Comparison of ENCODE assay signal across 8 mouse cellular contexts in genomic region chr2:30593636-30594310, GRCm38 (mm10). TPM values are rescaled to one million over a fixed set of nuclear protein-coding genes. Genes with fewer than 3 reads are reported as not detected.
DNase-seq lines count a peak whose midpoint lies in the region; ATAC-seq and TF ChIP-seq lines count a peak whose summit lies in the region.

No protein-coding gene starts in this region.

- peak overlapping the region; percentile 62 for H3K9ac ChIP-seq in limb, embryonic 14.5 days (ENCODE audit: low read depth, low read length, severe bottlenecking)
- no peak overlapping the region for H3K9ac ChIP-seq in stomach, embryonic 15.5 days

- TF ChIP-seq POLR2A in limb, embryonic 14.5 days (IDR thresholded peaks at IDR 0.05; ENCODE audit: borderline replicate concordance, extremely low read depth, insufficient read depth, insufficient read length), result no peak

- no peak for ATAC-seq in limb, embryonic 14.5 days (ENCODE audit: low FRiP score, low read depth)
- ATAC-seq in stomach, embryonic 15.5 days (ENCODE audit: insufficient read depth, low FRiP score, low read depth), result no peak
- ATAC-seq in frontal cortex, adult (ENCODE audit: low TSS enrichment), result no peak

- H3K4me2 ChIP-seq in limb, embryonic 14.5 days (replicated peaks; ENCODE audit: low read depth, low read length, severe bottlenecking), result peak overlapping the region; percentile 74
- peak overlapping the region; percentile 61 for H3K4me2 ChIP-seq in stomach, embryonic 15.5 days

- H3K27ac ChIP-seq in limb, embryonic 14.5 days (replicated peaks; ENCODE audit: low read depth, low read length), result peak overlapping the region; percentile 94
- peak overlapping the region; percentile 97 for H3K27ac ChIP-seq in stomach, embryonic 15.5 days

- DNase-seq in cerebellum, adult 11-12 months, result peak; percentile 46
- no peak for DNase-seq in cerebellum, adult 8-10 months
- peak; percentile 56 to 67 for DNase-seq in right cerebral cortex, postnatal 10 days (ENCODE audit: low spot score in 2 of 2)
- DNase-seq in right cerebral cortex, postnatal 36 days (ENCODE audit: low spot score in 2 of 2), result no peak
- DNase-seq in limb, embryonic 14.5 days (ENCODE audit: low spot score), result no peak
- no peak for DNase-seq in ovary, postnatal 14 days (ENCODE audit: low spot score)

- no peaks in the 10 kb centered on the region for H3K9me3 ChIP-seq in limb, embryonic 14.5 days (ENCODE audit: control insufficient read depth, low read length)
- no peaks in the 10 kb centered on the region for H3K9me3 ChIP-seq in stomach, embryonic 15.5 days

- peaks cover 25% of the 10 kb centered on the region for H3K4me1 ChIP-seq in limb, embryonic 14.5 days (ENCODE audit: control insufficient read depth, insufficient read depth, low read length)
- H3K4me1 ChIP-seq in stomach, embryonic 15.5 days, result peaks cover 34% of the 10 kb centered on the region

- WGBS in limb, embryonic 14.5 days, result 67% methylated on average over 13 of the region's 13 CpGs
- WGBS in stomach, embryonic 15.5 days, result 65% methylated on average over 13 of the region's 13 CpGs

- H3K4me3 ChIP-seq in limb, embryonic 14.5 days (replicated peaks; ENCODE audit: low read length), result peak overlapping the region; percentile 49; the same call in 1 of the 2 replicates
- H3K4me3 ChIP-seq in stomach, embryonic 15.5 days (replicated peaks), result no peak overlapping the region

- H3K36me3 ChIP-seq in limb, embryonic 14.5 days (ENCODE audit: control insufficient read depth, insufficient read depth, low read length), result no peaks in the 10 kb centered on the region
- no peaks in the 10 kb centered on the region for H3K36me3 ChIP-seq in stomach, embryonic 15.5 days

- H3K27me3 ChIP-seq in limb, embryonic 14.5 days (ENCODE audit: control insufficient read depth, insufficient read depth, low read length), result no peaks in the 10 kb centered on the region
- H3K27me3 ChIP-seq in stomach, embryonic 15.5 days (replicated peaks), result no peaks in the 10 kb centered on the region

RNA-seq across cellular contexts. Expression of gene Cstad, which starts 1.1 kb away (rescaled TPM):
- polyA plus RNA-seq in limb, embryonic 14.5 days (2012; rRNA removed), result 1.2 and 1.3 TPM in 2 replicates
- polyA plus RNA-seq in limb, embryonic 14.5 days (2014; fragmentation: Nextera tagmentation; extraction: Ambion mirVana), result 2.2 and 3.1 TPM in 2 replicates
- 0.71 and 0.72 TPM in 2 replicates for polyA plus RNA-seq in stomach, embryonic 15.5 days (2015; fragmentation: Nextera tagmentation; extraction: Ambion mirVana)

Comparison
In these comparisons a context has a peak if more than half of its experiments do, and no peak if none do; other contexts are left out.
1. DNase-seq: peak in cerebellum, adult 11-12 months (single experiment) and right cerebral cortex, postnatal 10 days (2 of 2); none in cerebellum, adult 8-10 months (single experiment), right cerebral cortex, postnatal 36 days (0 of 2), limb, embryonic 14.5 days (single experiment) and ovary, postnatal 14 days (single experiment).